Comparison of ENCODE assay signal across 21 mouse cellular contexts in genomic region chr5:95866848-95867495, GRCm38 (mm10).
A peak's percentile ranks its signal among the peaks of the same experiment; 100 is the strongest.
DNase-seq lines count a peak whose midpoint lies in the region; ATAC-seq and TF ChIP-seq lines count a peak whose summit lies in the region.
"Had no signal": no experiment of that assay in that cellular context is flagged by ENCODE, and none has a peak within 500 bp of the region (broad histone marks: within the 10 kb centered on the region; RNA-seq: fewer than 3 reads in every experiment).

No protein-coding gene starts in this region.

- H3K27ac ChIP-seq in lung, embryonic 14.5 days (ENCODE audit: low read depth): no peak overlapping the region
- H3K27ac ChIP-seq in hindbrain, embryonic 12.5 days: no peak overlapping the region
- H3K27ac ChIP-seq: embryonic facial prominence, embryonic 15.5 days; hindbrain, embryonic 14.5 days; limb, embryonic 12.5 days; liver, embryonic 12.5 days; neural tube, embryonic 13.5 days had no signal

- no peaks in the 10 kb centered on the region for H3K4me1 ChIP-seq in lung, embryonic 14.5 days (ENCODE audit: insufficient read depth)
- H3K4me1 ChIP-seq in lung, adult 2 months (ENCODE audit: control insufficient read depth, insufficient read depth, low read length): no peaks in the 10 kb centered on the region
- no peaks in the 10 kb centered on the region for H3K4me1 ChIP-seq in hindbrain, embryonic 12.5 days
- H3K4me1 ChIP-seq: embryonic facial prominence, embryonic 15.5 days; heart, embryonic 12.5 days; limb, embryonic 12.5 days; liver, embryonic 12.5 days; neural tube, embryonic 13.5 days had no signal

- no peaks in the 10 kb centered on the region for H3K9me3 ChIP-seq in lung, embryonic 14.5 days (ENCODE audit: low read depth, low read length)
- no peaks in the 10 kb centered on the region; the same call in 1 of the 2 replicates for H3K9me3 ChIP-seq in hindbrain, embryonic 12.5 days (replicated peaks)
- H3K9me3 ChIP-seq: embryonic facial prominence, embryonic 15.5 days; G1E; heart, embryonic 12.5 days; limb, embryonic 12.5 days; liver, embryonic 12.5 days; neural tube, embryonic 13.5 days had no signal

- no peak for TF ChIP-seq CTCF in lung, embryonic 14.5 days (IDR thresholded peaks at IDR 0.05; ENCODE audit: low read depth)
- TF ChIP-seq CTCF in lung, adult 2 months (IDR thresholded peaks at IDR 0.05; ENCODE audit: insufficient read depth, low read length): no peak

- H3K27me3 ChIP-seq in lung, embryonic 14.5 days (ENCODE audit: insufficient read depth, low read length): no peaks in the 10 kb centered on the region
- no peaks in the 10 kb centered on the region for H3K27me3 ChIP-seq in hindbrain, embryonic 12.5 days
- H3K27me3 ChIP-seq: embryonic facial prominence, embryonic 15.5 days; heart, embryonic 12.5 days; limb, embryonic 12.5 days; liver, embryonic 12.5 days; neural tube, embryonic 13.5 days had no signal

- no peak overlapping the region for H3K4me2 ChIP-seq in lung, embryonic 14.5 days
- no peak overlapping the region for H3K4me2 ChIP-seq in hindbrain, embryonic 12.5 days (replicated peaks)
- H3K4me2 ChIP-seq: embryonic facial prominence, embryonic 15.5 days; heart, embryonic 12.5 days; hindbrain, embryonic 14.5 days; limb, embryonic 12.5 days; liver, embryonic 12.5 days; midbrain, embryonic 11.5 days; neural tube, embryonic 13.5 days had no signal

- no peaks in the 10 kb centered on the region for H3K36me3 ChIP-seq in lung, embryonic 14.5 days (ENCODE audit: insufficient read depth)
- H3K36me3 ChIP-seq in hindbrain, embryonic 12.5 days: no peaks in the 10 kb centered on the region
- H3K36me3 ChIP-seq: embryonic facial prominence, embryonic 15.5 days; G1E; heart, embryonic 12.5 days; limb, embryonic 12.5 days; liver, embryonic 12.5 days; neural tube, embryonic 13.5 days had no signal

- peak; percentile 2 to 4 for DNase-seq in adrenal gland, postnatal 36 days
- DNase-seq in adrenal gland, postnatal 10 days: no peak
- peak; percentile 71 for DNase-seq in lung, embryonic 14.5 days
- no peak for DNase-seq in lung, adult 2 months
- DNase-seq in kidney, postnatal 4 days: peak; percentile 43 to 60
- peak; percentile 37 for DNase-seq in lung, postnatal 36 days
- no peak for DNase-seq in thymus, postnatal 36 days
- DNase-seq: cerebellum, adult 11 months; cerebellum, postnatal 25 days; embryo, embryonic 11 days; forebrain, postnatal 0 days; right cerebral cortex, postnatal 14 days had no signal

- peak; percentile 55 for ATAC-seq in lung, embryonic 14.5 days (ENCODE audit: insufficient read depth)
- ATAC-seq in hindbrain, embryonic 12.5 days (ENCODE audit: low FRiP score): no peak
- ATAC-seq: forebrain, postnatal 0 days; liver, embryonic 12.5 days had no signal

- no peak overlapping the region for H3K9ac ChIP-seq in lung, embryonic 14.5 days
- no peak overlapping the region for H3K9ac ChIP-seq in hindbrain, embryonic 12.5 days
- H3K9ac ChIP-seq: embryonic facial prominence, embryonic 15.5 days; forebrain, postnatal 0 days; heart, embryonic 12.5 days; hindbrain, embryonic 14.5 days; limb, embryonic 12.5 days; liver, embryonic 12.5 days; neural tube, embryonic 13.5 days had no signal

- no peak for TF ChIP-seq POLR2A in lung, adult 2 months (IDR thresholded peaks at IDR 0.05; ENCODE audit: borderline replicate concordance, extremely low read depth, low read depth, low read length)

- WGBS in lung, embryonic 14.5 days: 39% methylated on average over 4 of the region's 4 CpGs
- WGBS in lung, adult 2 months: 53% methylated on average over 4 of the region's 4 CpGs
- WGBS in hindbrain, embryonic 12.5 days: 81% methylated on average over 4 of the region's 4 CpGs

- no peak overlapping the region for H3K4me3 ChIP-seq in lung, embryonic 14.5 days (ENCODE audit: low read depth, low read length)
- no peak overlapping the region for H3K4me3 ChIP-seq in lung, adult 2 months (replicated peaks; ENCODE audit: extremely low read depth, low read depth, low read length)
- no peak overlapping the region for H3K4me3 ChIP-seq in hindbrain, embryonic 12.5 days
- H3K4me3 ChIP-seq: embryonic facial prominence, embryonic 15.5 days; heart, embryonic 12.5 days; limb, embryonic 12.5 days; liver, embryonic 12.5 days; neural tube, embryonic 13.5 days had no signal

Comparison
In these comparisons a context has a peak if more than half of its experiments do, and no peak if none do; other contexts are left out.
1. DNase-seq: peak in adrenal gland, postnatal 36 days (2 of 2), lung, embryonic 14.5 days (single experiment), kidney, postnatal 4 days (2 of 2) and lung, postnatal 36 days (single experiment); none in adrenal gland, postnatal 10 days (single experiment), lung, adult 2 months (single experiment) and thymus, postnatal 36 days (0 of 2).